Mouse (Mus musculus) left cerebral cortex, postnatal 14 days (tissue): ENCODE results near the gene Avpr2. TPM values are rescaled to one million over a fixed set of nuclear protein-coding genes. Genes with fewer than 3 reads are reported as not detected.
A peak's percentile ranks its signal among the peaks of the same experiment; 100 is the strongest.

Experiments used
- DNase-seq, 2 experiments: peaks; one replicate each; pipeline ENCODE4 v3.0.0; 2021 to 2022; ENCODE audit warnings: low spot score in 2 of 2, mixed read lengths in 1 of 2
- intact Hi-C: fragments of 180-260 bp; cut with DNase I; formaldehyde crosslinking; loops from one replicate; pipeline ENCODE4 v1.15.1; 2025
- total RNA-seq, 2 experiments: library from RNA; stranded (reverse); gene quantifications; 2 replicates each; pipeline ENCODE4 v1.2.3; 2021

Gene Avpr2
- total RNA-seq, 2 experiments from 2014 or later = not detected

DNA sequence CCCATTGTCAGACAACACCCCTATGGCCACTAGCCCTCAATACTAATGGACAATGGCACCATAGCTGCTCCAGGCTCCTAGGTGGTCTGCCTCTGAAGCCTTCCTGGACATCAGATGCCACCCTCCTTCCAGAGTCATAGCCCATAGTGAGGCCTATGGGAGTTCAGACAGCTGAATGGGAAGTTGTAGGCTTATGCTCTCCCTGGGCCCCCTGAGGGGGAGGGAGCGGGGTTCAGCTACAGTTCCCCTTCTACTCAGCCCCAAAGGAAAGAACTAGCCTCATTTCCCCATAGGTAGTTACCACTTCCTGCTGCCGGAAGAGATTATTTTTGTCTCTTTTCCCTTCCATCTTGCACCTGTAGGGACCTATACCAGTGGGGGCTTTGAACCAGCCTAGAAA, 19.7 kb downstream of the Avpr2 start:
- intact Hi-C loops = no loop called here
- DNase-seq = no peak

DNA sequence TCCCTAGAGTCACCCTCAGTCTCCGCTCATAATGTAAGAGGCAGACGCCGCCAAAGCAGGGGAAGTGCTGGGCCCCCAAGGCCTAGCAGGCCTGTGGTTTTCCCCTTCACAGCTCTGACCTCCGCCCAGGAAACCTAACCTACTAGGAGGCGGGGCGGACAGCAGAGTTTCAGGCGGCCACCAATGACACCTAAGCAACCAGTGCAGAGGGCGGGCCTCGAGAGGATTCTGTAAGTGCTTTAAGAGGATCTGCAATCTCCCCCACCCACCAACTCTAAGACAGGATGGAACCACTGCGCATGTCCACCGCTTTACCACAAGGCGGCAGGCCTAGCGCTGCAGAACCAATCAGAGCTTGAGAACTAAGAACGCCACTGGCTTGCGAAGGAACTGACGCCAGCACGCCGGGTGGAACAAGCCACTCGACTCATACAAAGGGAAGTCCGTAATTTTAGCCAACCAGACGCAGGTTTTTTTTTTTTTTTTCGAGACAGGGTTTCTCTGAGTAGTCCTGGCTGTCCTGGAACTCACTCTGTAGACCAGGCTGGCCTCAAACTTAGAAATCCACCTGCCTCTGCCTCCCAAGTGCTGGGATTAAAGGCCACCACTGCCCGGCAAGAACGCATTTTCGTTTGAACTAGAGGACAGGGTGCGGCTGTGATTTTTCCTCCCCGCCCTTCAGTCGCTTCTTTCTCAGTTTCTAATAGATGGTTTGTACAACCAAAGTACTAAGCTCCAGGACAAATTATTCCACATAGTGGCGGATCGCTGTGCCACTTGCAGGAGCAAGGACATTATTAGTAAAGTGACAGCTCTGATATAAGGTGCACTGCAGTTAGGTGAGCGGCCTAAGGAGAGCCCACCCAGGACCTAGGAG, 23.2 kb downstream of the Avpr2 start:
- peak; percentile 89 to 91 for DNase-seq
- intact Hi-C loops = no loop called here

DNA sequence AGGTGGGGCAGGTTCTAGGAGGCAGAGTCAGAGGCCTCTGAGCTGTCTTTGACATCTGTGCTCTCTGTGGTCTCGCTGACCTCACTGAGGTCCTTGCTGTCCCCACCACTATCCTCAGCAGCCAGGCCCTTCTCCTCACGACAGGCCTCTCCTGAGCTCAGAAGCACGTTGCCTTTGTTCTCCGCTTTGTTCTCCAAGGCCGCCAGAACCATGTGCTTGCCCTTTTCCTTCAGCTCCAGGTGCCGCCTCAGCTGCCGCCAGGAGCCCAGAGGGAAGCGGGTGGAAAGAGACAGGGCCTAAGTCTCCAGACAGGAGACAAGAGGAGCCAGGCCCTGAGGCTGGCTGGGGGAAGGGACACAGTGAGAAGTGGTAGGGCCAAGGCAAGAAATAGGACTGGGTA, 25.0 kb downstream of the Avpr2 start:
- DNase-seq = no peak
- intact Hi-C loops = no loop called here

DNA sequence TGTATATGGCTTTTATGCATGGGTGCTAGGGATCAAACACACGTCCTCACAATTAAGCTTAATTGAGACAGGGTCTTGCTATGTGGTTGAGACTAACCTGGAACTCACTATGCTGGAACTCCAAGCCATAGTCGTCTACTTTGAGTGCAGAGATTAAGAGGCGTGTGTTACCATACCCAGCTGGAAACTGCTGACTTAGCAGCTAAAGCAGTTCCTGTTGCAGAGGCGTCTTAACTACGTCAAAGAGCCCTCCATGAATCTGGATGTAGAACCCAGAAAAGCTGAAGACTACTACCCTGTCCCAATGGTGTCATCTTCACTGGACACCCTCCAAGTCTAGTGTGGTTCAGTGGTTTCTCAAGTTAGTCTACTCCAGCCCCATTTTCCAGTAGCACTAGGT, 26.7 kb downstream of the Avpr2 start:
- DNase-seq = no peak
- intact Hi-C loops = no loop called here

DNA sequence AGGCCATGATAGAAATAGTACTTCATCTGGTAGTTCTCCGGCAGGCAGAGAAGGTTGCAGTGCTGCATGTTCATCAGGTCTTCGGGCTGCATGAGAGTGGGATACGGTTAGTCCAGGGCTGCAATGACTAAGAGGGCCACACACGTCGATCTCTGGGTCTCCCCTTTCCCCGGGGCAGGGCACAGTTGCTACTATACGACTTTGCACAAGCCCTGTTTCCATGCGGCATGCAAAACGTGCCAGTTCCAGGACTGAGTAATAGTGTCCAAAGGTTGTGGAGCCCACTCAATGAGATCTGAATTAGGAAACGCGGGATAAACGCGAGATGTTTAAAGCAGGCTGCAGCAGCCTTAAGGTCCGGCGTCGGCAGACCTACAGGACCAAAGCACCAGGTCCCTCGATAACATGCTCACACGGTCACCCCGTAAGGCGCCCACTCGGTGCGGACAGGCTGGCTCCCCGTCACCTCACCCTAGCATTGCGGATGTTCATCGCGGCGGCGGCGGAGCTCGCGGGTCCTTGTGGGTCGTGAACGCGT, 29.5 kb downstream of the Avpr2 start:
- DNase-seq = no peak
- intact Hi-C loops = no loop called here

DNA sequence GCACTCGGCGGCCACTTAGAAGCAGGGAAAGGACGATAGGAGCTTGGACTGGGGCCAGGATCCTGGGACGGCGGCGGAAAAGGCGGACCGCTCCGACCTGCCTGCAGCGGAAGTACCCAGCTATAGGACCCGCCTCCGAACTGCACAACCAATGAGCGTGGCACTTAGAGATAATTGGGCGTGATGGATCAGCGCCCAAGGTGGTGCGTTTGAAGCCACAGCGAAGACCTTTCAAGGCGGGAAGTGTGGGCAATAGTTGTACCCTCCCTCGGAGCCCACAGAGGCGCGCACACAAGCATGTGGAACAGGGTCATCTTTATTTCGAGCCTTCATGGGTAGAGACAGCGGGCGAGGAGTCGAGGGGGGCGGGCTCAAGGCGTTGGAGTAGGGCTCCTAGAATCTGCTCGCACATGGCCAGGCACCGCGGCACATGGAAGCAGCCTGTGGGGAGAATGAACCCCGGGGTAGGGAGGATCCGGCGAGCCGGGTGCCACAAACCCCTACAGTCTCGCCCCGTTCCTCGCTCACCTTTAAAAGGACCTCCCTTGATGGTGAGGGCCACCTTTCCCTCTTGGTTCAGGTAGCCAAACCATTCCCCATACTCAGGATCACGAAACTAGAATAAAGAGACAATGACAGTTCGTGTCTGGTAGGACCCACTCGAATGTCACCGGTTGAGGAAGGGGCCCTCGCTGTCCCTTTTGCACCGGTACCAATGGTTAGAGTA, 30.1 kb downstream of the Avpr2 start, which contains the start of the genes Arhgap4 and Naa10:
Gene Arhgap4 (minus strand): TSS at position 48 of the 727 bp plus-strand sequence.
Gene Naa10 (minus strand): TSS at position 122 of the 727 bp plus-strand sequence.
- intact Hi-C loops = no loop called here
- DNase-seq = peak; percentile 84 to 86

DNA sequence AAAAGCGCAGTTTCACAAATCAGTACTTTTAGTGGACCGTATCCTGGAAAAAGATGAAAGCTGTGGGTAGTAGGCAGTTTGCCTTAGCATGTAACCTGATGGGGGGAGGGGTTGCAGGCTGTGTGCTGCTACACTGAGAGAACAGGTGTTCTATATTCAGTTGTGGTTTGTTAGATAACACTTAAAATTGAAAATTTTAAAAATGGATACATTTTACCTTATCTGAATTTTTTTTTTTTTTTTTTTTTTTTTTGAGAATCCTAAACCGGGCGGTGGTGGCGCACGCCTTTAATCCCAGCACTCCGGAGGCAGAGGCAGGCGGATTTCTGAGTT, 30.6 kb downstream of the Avpr2 start:
- intact Hi-C loops = no loop called here
- DNase-seq = no peak

DNA sequence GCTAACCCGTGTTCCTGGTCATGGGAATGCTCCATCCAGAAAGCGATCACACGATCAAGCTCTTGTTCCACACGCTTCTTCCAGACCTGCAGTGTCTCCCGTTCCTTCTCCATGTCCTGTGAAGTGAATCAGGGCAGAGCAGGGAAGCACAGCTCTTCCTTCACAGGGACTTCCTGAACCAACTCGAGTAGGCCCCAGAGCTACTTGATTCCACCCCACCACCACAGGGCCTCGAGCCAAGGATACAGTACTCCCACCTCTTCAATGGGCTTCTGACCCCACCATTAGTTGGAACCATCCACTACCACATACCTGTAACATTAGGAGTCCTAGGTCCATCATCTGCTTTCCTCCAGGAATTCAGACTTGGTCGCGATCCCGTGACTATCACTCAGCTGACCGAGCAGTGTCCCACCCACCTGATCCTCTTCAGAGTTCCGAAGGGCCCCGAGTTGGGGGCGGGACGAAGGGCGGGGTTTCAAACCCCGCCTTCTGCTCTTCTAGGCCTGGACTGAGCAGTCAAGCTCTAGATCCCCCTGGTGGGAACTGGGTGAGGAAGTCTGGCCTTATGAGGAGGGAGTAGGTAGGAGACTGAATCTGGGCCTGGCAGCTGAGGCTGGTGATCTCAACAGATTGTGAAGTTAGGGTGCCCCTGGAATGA, 38.6 kb downstream of the Avpr2 start, which contains the start of gene Renbp:
Gene Renbp (minus strand): TSS at position 449 of the 661 bp plus-strand sequence.
- intact Hi-C loops = no loop called here

DNA sequence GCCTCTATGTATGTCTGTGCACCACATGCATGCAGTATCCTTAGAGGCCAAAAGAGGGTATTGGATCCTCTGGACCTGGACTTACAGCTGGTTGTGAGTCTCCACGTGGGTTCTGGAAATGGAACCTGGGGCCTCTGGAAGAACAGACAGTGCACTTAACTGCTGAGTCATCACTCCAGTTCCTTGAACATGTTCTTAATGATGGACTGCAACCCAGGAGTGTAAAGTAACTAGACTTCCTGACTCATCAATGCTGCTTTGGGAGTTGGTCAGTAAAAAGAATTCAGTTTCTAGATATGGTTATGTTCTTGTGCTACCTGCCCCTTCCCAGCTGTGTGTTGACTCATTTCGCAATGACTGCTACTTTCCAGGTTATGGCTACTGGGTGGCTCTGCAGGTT, 40.0 kb downstream of the Avpr2 start:
- no peak for DNase-seq

More for the DNA sequence above, 38.6 kb downstream of the Avpr2 start, which contains the start of gene Renbp:
- DNase-seq = peak in 1 of 2 experiments; percentile 11

DNA sequence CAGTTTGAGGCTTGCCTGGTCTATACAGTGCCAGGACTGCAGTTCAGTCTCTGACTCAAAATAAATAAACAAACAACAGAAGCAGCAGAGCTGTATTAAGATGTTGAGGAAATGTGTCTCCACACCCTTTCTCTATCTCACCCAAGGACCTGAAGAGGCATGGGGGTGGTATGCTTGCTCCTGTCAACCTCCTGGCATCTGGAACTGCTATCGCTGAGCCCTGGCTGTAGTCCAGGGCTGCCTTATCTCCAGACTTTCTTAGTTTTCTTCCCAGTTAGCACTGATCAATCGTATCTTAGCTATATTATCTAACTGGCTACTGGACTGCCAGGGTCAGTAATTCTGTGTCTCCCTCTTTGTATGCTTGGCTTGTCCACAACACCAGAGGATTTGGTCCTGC, 50.0 kb downstream of the Avpr2 start:
- intact Hi-C loops = no loop called here
- no peak for DNase-seq

More for the DNA sequence above, 40.0 kb downstream of the Avpr2 start:
- intact Hi-C loops = no loop called here

DNA sequence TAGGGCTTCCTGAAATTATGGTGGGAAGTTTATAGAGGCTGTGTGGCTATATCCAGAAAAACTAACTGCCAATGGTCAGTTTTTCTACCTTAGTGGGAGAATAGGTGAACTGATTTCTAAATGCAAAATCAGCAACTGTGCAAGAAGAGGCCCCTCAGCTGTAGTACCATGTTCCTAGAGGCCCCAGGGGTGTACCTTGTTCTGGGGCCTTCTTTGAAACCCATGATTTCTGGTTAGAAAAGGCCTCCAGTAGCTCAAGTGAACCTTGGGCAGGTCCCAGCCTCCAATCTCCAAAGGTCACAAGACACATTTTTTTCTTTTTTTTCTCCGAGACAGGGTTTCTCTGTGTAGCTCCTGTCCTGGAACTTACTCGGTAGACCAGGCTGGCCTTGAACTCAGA, 50.4 kb downstream of the Avpr2 start:
- intact Hi-C loops = no loop called here
- no peak for DNase-seq

Other genes with a start within 250 kb of the Avpr2 start
- 100 to 1,000 TPM; 145 to 153 TPM for gene Pnck, start 232.0 kb upstream of the Avpr2 start, total RNA-seq
- gene Slc6a8, start 219.0 kb upstream of the Avpr2 start, total RNA-seq = 10 to 100 TPM; 85.8 to 86.1 TPM
- 10 to 100 TPM; 69.5 to 78.3 TPM for gene Bcap31, start 175.9 kb upstream of the Avpr2 start, total RNA-seq
- 10 to 100 TPM; 14.8 to 14.9 TPM for gene Abcd1, start 175.5 kb upstream of the Avpr2 start, total RNA-seq
- gene Plxnb3, start 135.0 kb upstream of the Avpr2 start, total RNA-seq = 10 to 100 TPM in 1 of 2 experiments, 1 to 10 TPM in 1; 9.9 to 13.4 TPM
- 1 to 10 TPM; 5.8 to 7.0 TPM for gene Srpk3, start 117.7 kb upstream of the Avpr2 start, total RNA-seq
- 100 to 1,000 TPM; 167 to 178 TPM for gene Idh3g, start 105.2 kb upstream of the Avpr2 start, total RNA-seq
- gene Ssr4, start 105.1 kb upstream of the Avpr2 start, total RNA-seq = 100 to 1,000 TPM in 1 of 2 experiments, 10 to 100 TPM in 1; 94.7 to 109 TPM
- 100 to 1,000 TPM; 113 to 120 TPM for gene Pdzd4, start 67.1 kb upstream of the Avpr2 start, total RNA-seq
- gene L1cam, start 4.0 kb downstream of the Avpr2 start, total RNA-seq = 100 to 1,000 TPM; 240 to 245 TPM
- gene Arhgap4, start 29.8 kb downstream of the Avpr2 start, total RNA-seq = 1 to 10 TPM; 5.5 to 6.0 TPM
- gene Naa10, start 29.8 kb downstream of the Avpr2 start, total RNA-seq = 10 to 100 TPM; 57.2 to 58.8 TPM
- gene Renbp, start 38.7 kb downstream of the Avpr2 start, total RNA-seq = 1 to 10 TPM; 5.4 to 6.4 TPM
- 10 to 100 TPM; 71.8 to 73.7 TPM for gene Hcfc1, start 74.3 kb downstream of the Avpr2 start, total RNA-seq
- 10 to 100 TPM; 32.1 to 38.5 TPM for gene Irak1, start 131.8 kb downstream of the Avpr2 start, total RNA-seq
- gene Opn1mw, start 235.4 kb downstream of the Avpr2 start, total RNA-seq = under 1 TPM in 1 of 2 experiments, not detected in 1; 0.59 TPM
- gene Mecp2, start 243.3 kb downstream of the Avpr2 start, total RNA-seq = 10 to 100 TPM; 74.2 to 75.5 TPM